Mouse (Mus musculus) megakaryocyte, embryonic 14.5 days (primary cell): ENCODE results near the gene D1Pas1.

ENCODE experiments used
- FLI1 ChIP-seq: IDR thresholded peaks from 2 replicates; pipeline ENCODE4 v1.6.1; 2012; ENCODE audit warnings: low read length, inconsistent platforms, mixed read lengths
- GATA1 ChIP-seq: IDR thresholded peaks from 3 replicates; pipeline ENCODE4 v1.6.1; 2012; ENCODE audit warnings: mixed read lengths, low read length, inconsistent platforms, borderline replicate concordance

DNA sequence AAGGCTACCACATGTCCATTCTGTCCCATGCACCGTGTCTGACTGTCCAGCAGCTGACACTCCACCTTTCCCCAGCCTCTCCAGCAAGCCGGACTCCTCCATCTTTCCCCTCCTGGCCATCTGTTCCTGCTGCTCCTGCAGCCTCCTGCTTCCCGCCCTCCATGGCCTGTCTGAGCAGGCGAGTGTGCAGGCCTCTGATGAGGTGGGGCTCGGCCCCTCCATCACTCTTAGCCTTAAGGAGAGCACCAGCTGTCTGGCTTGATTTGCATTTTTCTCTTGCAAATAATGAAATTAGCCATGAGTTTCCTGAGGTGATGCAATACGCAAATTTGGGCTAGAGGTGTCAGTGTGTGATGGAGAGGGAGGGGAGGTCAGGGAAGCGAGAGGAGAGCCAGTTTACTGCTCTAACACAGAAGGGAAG lies 36.2 kb downstream of the D1Pas1 start:
- TF ChIP-seq GATA1: no peak
- TF ChIP-seq FLI1: no peak
